In the genomic region with DNA sequence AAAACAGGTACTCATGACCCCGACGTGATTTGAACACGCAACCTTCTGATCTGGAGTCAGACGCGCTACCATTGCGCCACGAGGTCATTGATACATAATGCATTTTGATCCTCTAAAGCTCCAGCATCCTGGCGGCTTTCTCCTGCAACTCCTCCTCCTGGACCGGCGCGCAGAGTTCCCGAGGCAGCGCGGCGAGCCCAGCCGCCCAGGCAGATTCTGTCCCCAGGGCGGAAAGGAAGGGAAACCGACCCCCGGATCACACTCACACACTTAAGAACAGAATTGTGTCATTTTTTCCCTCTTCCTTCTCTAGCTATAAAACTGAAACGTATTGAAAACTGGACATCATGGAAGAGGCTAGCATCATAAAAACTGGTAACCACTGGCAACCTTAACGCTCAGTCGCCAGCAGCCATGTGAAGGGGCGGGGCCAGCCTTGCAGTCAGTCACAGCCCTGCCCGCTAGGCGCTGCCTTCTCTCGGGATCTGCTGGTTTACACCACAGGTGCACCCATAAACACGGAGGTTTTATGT, we compare ENCODE assay signal across 7 mouse cellular contexts. TPM values are rescaled to one million over a fixed set of nuclear protein-coding genes. Genes with fewer than 3 reads are reported as not detected.
DNase-seq lines count a peak whose midpoint lies in the region; ATAC-seq lines count a peak whose summit lies in the region.

No protein-coding gene starts in this region.

- no peak overlapping the region for H3K9ac ChIP-seq in embryonic facial prominence, embryonic 12.5 days
- H3K9ac ChIP-seq in limb, embryonic 11.5 days (ENCODE audit: low read length), result 0 out of 2 replicates have a peak overlapping the region, but pooled peaks have one; percentile 27
- H3K9ac ChIP-seq in midbrain, embryonic 12.5 days (replicated peaks), result peak overlapping the region; percentile 37; the same call in 1 of the 2 replicates

- WGBS in embryonic facial prominence, embryonic 12.5 days, result 2% methylated on average over 27 of the region's 27 CpGs
- WGBS in limb, embryonic 11.5 days, result 2% methylated on average over 27 of the region's 27 CpGs
- WGBS in midbrain, embryonic 12.5 days, result 1% methylated on average over 27 of the region's 27 CpGs

- H3K9me3 ChIP-seq in embryonic facial prominence, embryonic 12.5 days, result no peaks in the 10 kb centered on the region
- no peaks in the 10 kb centered on the region for H3K9me3 ChIP-seq in limb, embryonic 11.5 days (ENCODE audit: control insufficient read depth, low read length)
- no peaks in the 10 kb centered on the region for H3K9me3 ChIP-seq in midbrain, embryonic 12.5 days

- ATAC-seq in embryonic facial prominence, embryonic 12.5 days (ENCODE audit: insufficient number of reproducible peaks, insufficient read depth, low FRiP score, low TSS enrichment), result no peak
- ATAC-seq in limb, embryonic 11.5 days (ENCODE audit: insufficient number of reproducible peaks, low FRiP score, low TSS enrichment, low read depth), result peak; percentile 73; the same call in 1 of the 2 replicates
- ATAC-seq in midbrain, embryonic 12.5 days (ENCODE audit: low FRiP score, low read depth), result peak; percentile 81

- peak overlapping the region; percentile 57 for H3K4me2 ChIP-seq in embryonic facial prominence, embryonic 12.5 days (replicated peaks)
- peak overlapping the region; percentile 57 for H3K4me2 ChIP-seq in limb, embryonic 11.5 days (ENCODE audit: low read depth, severe bottlenecking)
- H3K4me2 ChIP-seq in midbrain, embryonic 12.5 days (replicated peaks), result peak overlapping the region; percentile 57

- no peaks in the 10 kb centered on the region for H3K36me3 ChIP-seq in embryonic facial prominence, embryonic 12.5 days
- no peaks in the 10 kb centered on the region for H3K36me3 ChIP-seq in limb, embryonic 11.5 days (ENCODE audit: control insufficient read depth, insufficient read depth, low read length)
- H3K36me3 ChIP-seq in midbrain, embryonic 12.5 days, result no peaks in the 10 kb centered on the region

- H3K27me3 ChIP-seq in embryonic facial prominence, embryonic 12.5 days, result peaks cover 9% of the 10 kb centered on the region; the same call in 1 of the 2 replicates
- H3K27me3 ChIP-seq in limb, embryonic 11.5 days (ENCODE audit: control insufficient read depth, insufficient read depth, low read length), result no peaks in the 10 kb centered on the region
- H3K27me3 ChIP-seq in midbrain, embryonic 12.5 days, result peaks cover 12% of the 10 kb centered on the region; the same call in 1 of the 2 replicates

- peak; percentile 82 to 86 for DNase-seq in adrenal gland, postnatal 36 days
- peak; percentile 42 to 63 for DNase-seq in heart, adult 9 months (ENCODE audit: low spot score in 2 of 2)
- peak; percentile 54 to 68 for DNase-seq in kidney, adult 8-10 months
- peak; percentile 83 for DNase-seq in limb, embryonic 11.5 days (ENCODE audit: low spot score)
- peak; percentile 61 to 65 for DNase-seq in spleen, postnatal 36 days (ENCODE audit: low spot score in 2 of 2)

- no peak overlapping the region for H3K27ac ChIP-seq in embryonic facial prominence, embryonic 12.5 days
- H3K27ac ChIP-seq in limb, embryonic 11.5 days (replicated peaks; ENCODE audit: low read depth, low read length), result no peak overlapping the region
- H3K27ac ChIP-seq in midbrain, embryonic 12.5 days (replicated peaks), result no peak overlapping the region

- H3K4me1 ChIP-seq in embryonic facial prominence, embryonic 12.5 days, result peaks cover 10% of the 10 kb centered on the region; the same call in 1 of the 2 replicates
- H3K4me1 ChIP-seq in limb, embryonic 11.5 days (ENCODE audit: control insufficient read depth, insufficient read depth, low read length), result peaks cover 11% of the 10 kb centered on the region
- H3K4me1 ChIP-seq in midbrain, embryonic 12.5 days, result no peaks in the 10 kb centered on the region; the same call in 1 of the 2 replicates

- peak overlapping the region; percentile 38 for H3K4me3 ChIP-seq in embryonic facial prominence, embryonic 12.5 days
- peak overlapping the region; percentile 31 for H3K4me3 ChIP-seq in limb, embryonic 11.5 days (ENCODE audit: low read depth, low read length)
- peak overlapping the region; percentile 41 for H3K4me3 ChIP-seq in midbrain, embryonic 12.5 days

RNA-seq across cellular contexts. Expression of a gene that starts 6.8 kb away (rescaled TPM):
- not detected for total RNA-seq in adrenal gland, postnatal 36 days (2021)
- polyA plus RNA-seq in embryonic facial prominence, embryonic 12.5 days (2016; fragmentation: Nextera tagmentation; extraction: Ambion mirVana), result not detected in 2 replicates
- polyA plus RNA-seq in limb, embryonic 11.5 days (2014; fragmentation: Nextera tagmentation; extraction: Ambion mirVana), result 0.99 TPM in 1 of 2 replicates, not detected in the other
- polyA plus RNA-seq in midbrain, embryonic 12.5 days (2016; fragmentation: Nextera tagmentation; extraction: Ambion mirVana), result not detected in 2 replicates

RNA-seq across cellular contexts. Expression of a gene that starts 14.4 kb away (rescaled TPM):
- 1 to 10 TPM; 3.2 to 3.8 TPM for total RNA-seq in adrenal gland, postnatal 36 days (2021)
- 16.9 and 18.7 TPM in 2 replicates for polyA plus RNA-seq in embryonic facial prominence, embryonic 12.5 days (2016; fragmentation: Nextera tagmentation; extraction: Ambion mirVana)
- 13.1 and 16.3 TPM in 2 replicates for polyA plus RNA-seq in limb, embryonic 11.5 days (2014; fragmentation: Nextera tagmentation; extraction: Ambion mirVana)
- polyA plus RNA-seq in midbrain, embryonic 12.5 days (2016; fragmentation: Nextera tagmentation; extraction: Ambion mirVana), result 20.4 and 21.1 TPM in 2 replicates

RNA-seq across cellular contexts. Expression of a gene that starts 43.2 kb away (rescaled TPM):
- 1 to 10 TPM; 1.8 to 2.3 TPM for total RNA-seq in adrenal gland, postnatal 36 days (2021)
- polyA plus RNA-seq in embryonic facial prominence, embryonic 12.5 days (2016; fragmentation: Nextera tagmentation; extraction: Ambion mirVana), result 38.0 and 40.4 TPM in 2 replicates
- polyA plus RNA-seq in limb, embryonic 11.5 days (2014; fragmentation: Nextera tagmentation; extraction: Ambion mirVana), result 33.8 and 36.1 TPM in 2 replicates
- 31.8 and 34.0 TPM in 2 replicates for polyA plus RNA-seq in midbrain, embryonic 12.5 days (2016; fragmentation: Nextera tagmentation; extraction: Ambion mirVana)
